Mouse (Mus musculus) heart, postnatal 0 days (tissue): Measurements from ENCODE around the gene Gm10031. TPM values are rescaled to one million over a fixed set of nuclear protein-coding genes. Genes with fewer than 3 reads are reported as not detected.

Experiments used
- ATAC-seq: fragments of 200-750 bp; cut with Nextera tagmentation; 2 replicates; pipeline ENCODE4 v1.8.0; 2017; ENCODE audit warnings: low read depth, moderate number of reproducible peaks, moderate library complexity; ENCODE audit not compliant: insufficient read depth
- DNase-seq: peaks from one replicate; pipeline ENCODE4 v3.0.0-alpha.2; 2016; ENCODE audit warnings: low spot score
- H3K27ac ChIP-seq: fragments of 300-500 bp; sonication (generic); 2 replicates; pipeline ENCODE4 v1.5.1; 2014; ENCODE audit warnings: low read depth, mild to moderate bottlenecking
- H3K27me3 ChIP-seq: fragments of 300-500 bp; sonication (generic); 2 replicates; pipeline ENCODE4 v1.6.1; 2014; ENCODE audit warnings: low read length, mixed read lengths; ENCODE audit not compliant: control insufficient read depth, insufficient read depth
- H3K36me3 ChIP-seq: fragments of 300-500 bp; sonication (generic); replicated peaks from 2 replicates; pipeline ENCODE4 v1.6.1; 2014; ENCODE audit warnings: low read length, mixed read lengths; ENCODE audit not compliant: control insufficient read depth, insufficient read depth
- H3K4me1 ChIP-seq: fragments of 300-500 bp; sonication (generic); 2 replicates; pipeline ENCODE4 v1.6.1; 2014; ENCODE audit warnings: antibody characterized with exemption; ENCODE audit not compliant: control insufficient read depth, insufficient read depth
- H3K4me2 ChIP-seq: fragments of 300-500 bp; sonication (generic); 2 replicates; pipeline ENCODE4 v1.6.1; 2014; ENCODE audit warnings: low read depth, mild to moderate bottlenecking, low read length, moderate library complexity
- H3K4me3 ChIP-seq: fragments of 300-500 bp; sonication (generic); 2 replicates; pipeline ENCODE4 v1.5.1; 2014; ENCODE audit warnings: low read depth, low read length
- H3K9ac ChIP-seq: fragments of 300-500 bp; sonication (generic); replicated peaks from 2 replicates; pipeline ENCODE4 v1.6.1; 2014; ENCODE audit warnings: low read depth, low read length, mixed read lengths
- H3K9me3 ChIP-seq: fragments of 300-500 bp; sonication (generic); replicated peaks from 2 replicates; pipeline ENCODE4 v1.6.1; 2016; ENCODE audit warnings: low read length; ENCODE audit not compliant: control insufficient read depth
- CTCF ChIP-seq: IDR thresholded peaks from 2 replicates; pipeline ENCODE4 v1.5.1; 2016; ENCODE audit warnings: antibody characterized with exemption, control low read depth, low read depth
- EP300 ChIP-seq: IDR thresholded peaks from 2 replicates; pipeline ENCODE4 v1.6.1; 2016; ENCODE audit warnings: antibody characterized with exemption, low read depth
- WGBS: fragments of 180-500 bp; shearing (Covaris S2); extraction: QIAGEN DNeasy Blood & Tissue Kit; methylation state at CpG from one replicate; pipeline ENCODE4 v1.1.7; 2014; 5-methylcytosine and 5-hydroxymethylcytosine counted together
- polyA plus RNA-seq: library from polyadenylated mRNA; unstranded; fragments of >200 nt; fragmentation: Nextera tagmentation; extraction: Ambion mirVana; gene quantifications from 2 replicates; pipeline ENCODE4 v1.2.1, GENCODE M21; 2015
- total RNA-seq: library from RNA; depleted of rRNA; stranded (reverse); fragments of >200 nt; gene quantifications from 2 replicates; pipeline ENCODE4 v1.2.3, GENCODE M21; 2014; ENCODE audit warnings: low replicate concordance

The Gm10031 gene
- total and polyA plus RNA-seq, 2 experiments from 2014 or later = 0.33 to 13.9 TPM

GRCm38 (mm10) chr1:156533911-156534310, 10.1 kb downstream of the Gm10031 start:
- 79% methylated on average over 4 of the region's 4 CpGs for WGBS
- H3K4me3 ChIP-seq = no peak overlapping the region
- H3K4me2 ChIP-seq = no peak overlapping the region
- no peak for TF ChIP-seq EP300
- no peak for TF ChIP-seq CTCF
- H3K4me1 ChIP-seq = no peaks in the 10 kb centered on the region
- H3K9me3 ChIP-seq = no peaks in the 10 kb centered on the region
- ATAC-seq (no peak), DNase-seq (no peak)
- no peak overlapping the region for H3K9ac ChIP-seq
- H3K27ac ChIP-seq = no peak overlapping the region
- no peaks in the 10 kb centered on the region for H3K27me3 ChIP-seq
- no peaks in the 10 kb centered on the region for H3K36me3 ChIP-seq

- TF ChIP-seq CTCF = no peak
- no peak for TF ChIP-seq EP300
- DNase-seq (no peak), ATAC-seq (no peak)
- Histone ChIP-seq H3K4me2 (no peak overlapping the region), H3K36me3 (no peaks in the 10 kb centered on the region), H3K27ac (no peak overlapping the region), H3K27me3 (no peaks in the 10 kb centered on the region), H3K9ac (no peak overlapping the region), H3K9me3 (no peaks in the 10 kb centered on the region), H3K4me3 (no peak overlapping the region), H3K4me1 (no peaks in the 10 kb centered on the region)
- 54% methylated on average over 2 of the region's 2 CpGs for WGBS
Measured at GRCm38 (mm10) chr1:156537031-156537430, 13.2 kb downstream of the Gm10031 start.

DNA sequence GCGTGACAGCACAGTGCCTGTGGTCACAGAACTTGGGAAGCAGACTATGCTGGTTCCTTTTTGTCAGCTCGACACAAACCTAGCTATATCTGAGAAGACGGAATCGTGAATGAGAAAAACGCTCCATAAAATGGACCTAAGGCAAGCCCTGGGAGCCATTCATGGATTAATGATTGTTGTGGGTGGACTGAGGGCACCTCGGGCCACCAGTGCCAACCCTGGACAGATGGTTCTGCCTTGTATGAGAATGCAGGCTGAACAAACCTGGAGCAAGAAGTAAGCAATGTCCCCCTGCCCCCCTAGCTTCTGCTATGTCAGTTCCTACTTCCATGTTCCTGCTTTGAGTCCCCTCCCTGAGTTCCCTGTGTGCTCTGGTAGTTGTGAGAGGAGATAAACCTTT, 13.9 kb downstream of the Gm10031 start:
- H3K4me2 ChIP-seq = no peak overlapping the region
- no peak overlapping the region for H3K27ac ChIP-seq
- no peaks in the 10 kb centered on the region for H3K9me3 ChIP-seq
- no peaks in the 10 kb centered on the region for H3K27me3 ChIP-seq
- H3K4me3 ChIP-seq = no peak overlapping the region
- WGBS = 85% methylated on average over 6 of the region's 6 CpGs
- H3K36me3 ChIP-seq = no peaks in the 10 kb centered on the region
- ATAC-seq (no peak), DNase-seq (no peak)
- no peak overlapping the region for H3K9ac ChIP-seq
- no peaks in the 10 kb centered on the region for H3K4me1 ChIP-seq
- no peak for TF ChIP-seq EP300
- TF ChIP-seq CTCF = no peak

GRCm38 (mm10) chr1:156538382-156538781, 14.6 kb downstream of the Gm10031 start:
- Histone ChIP-seq H3K9ac (no peak overlapping the region), H3K36me3 (no peaks in the 10 kb centered on the region), H3K4me2 (no peak overlapping the region), H3K4me1 (no peaks in the 10 kb centered on the region), H3K9me3 (no peaks in the 10 kb centered on the region), H3K27ac (no peak overlapping the region), H3K27me3 (no peaks in the 10 kb centered on the region), H3K4me3 (no peak overlapping the region)
- no peak for ATAC-seq
- WGBS = 73% methylated on average over 3 of the region's 3 CpGs
- peak; percentile 31 for TF ChIP-seq CTCF
- TF ChIP-seq EP300 = no peak
- no peak for DNase-seq

DNA sequence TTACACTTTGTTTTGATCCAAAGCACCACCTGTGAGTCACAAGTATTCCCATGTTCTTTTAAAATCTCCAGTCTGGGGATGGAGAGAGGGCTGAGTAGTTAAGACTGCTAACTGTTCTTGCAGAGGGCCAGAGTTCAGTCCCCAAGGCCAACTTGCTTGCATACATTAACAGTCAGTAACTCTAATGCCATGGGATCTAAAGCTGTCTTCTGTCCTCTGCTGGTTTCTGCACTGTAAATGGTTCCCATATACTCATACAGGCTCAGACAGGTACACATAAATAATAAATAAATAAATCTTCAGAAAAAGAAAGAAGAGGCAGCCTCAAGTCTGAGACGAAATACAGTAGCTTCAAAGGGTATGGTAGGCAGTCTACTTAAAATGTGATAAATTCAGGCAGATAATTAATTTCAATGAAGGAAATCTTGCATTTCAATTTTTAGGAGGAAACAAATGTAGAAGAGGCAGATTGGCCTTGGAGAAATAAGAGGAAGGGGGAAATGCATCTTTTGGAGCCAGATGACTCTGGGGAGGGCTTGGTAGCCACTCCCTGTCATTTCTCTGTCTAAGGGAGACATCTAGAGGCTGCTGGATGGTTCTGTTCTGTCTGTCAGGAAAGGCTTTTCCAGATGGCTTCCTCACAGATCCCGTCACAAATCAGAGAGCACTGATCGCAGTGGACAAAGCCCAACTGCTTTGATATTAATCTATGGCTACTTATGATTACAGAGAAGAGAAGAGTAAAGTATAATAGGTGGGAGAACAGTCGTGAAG, 16.2 kb downstream of the Gm10031 start:
- DNase-seq (peak; percentile 37), ATAC-seq (no peak)
- H3K27ac ChIP-seq = no peak overlapping the region
- 31% methylated on average over 4 of the region's 4 CpGs for WGBS
- no peak overlapping the region for H3K9ac ChIP-seq
- no peaks in the 10 kb centered on the region for H3K4me1 ChIP-seq
- TF ChIP-seq CTCF = peak; percentile 56
- TF ChIP-seq EP300 = no peak
- no peaks in the 10 kb centered on the region for H3K36me3 ChIP-seq
- H3K4me2 ChIP-seq = no peak overlapping the region
- no peak overlapping the region for H3K4me3 ChIP-seq
- H3K27me3 ChIP-seq = no peaks in the 10 kb centered on the region
- H3K9me3 ChIP-seq = no peaks in the 10 kb centered on the region

- Histone ChIP-seq H3K27me3 (no peaks in the 10 kb centered on the region), H3K36me3 (no peaks in the 10 kb centered on the region), H3K4me3 (no peak overlapping the region), H3K9ac (no peak overlapping the region), H3K9me3 (no peaks in the 10 kb centered on the region), H3K4me1 (no peaks in the 10 kb centered on the region), H3K27ac (no peak overlapping the region), H3K4me2 (peak overlapping the region; percentile 15; the same call in 1 of the 2 replicates)
- WGBS = 17% methylated on average over 12 of the region's 12 CpGs
- TF ChIP-seq EP300 = no peak
- no peak for TF ChIP-seq CTCF
- ATAC-seq (no peak), DNase-seq (no peak)
Measured at GRCm38 (mm10) chr1:156543999-156544398, 20.2 kb downstream of the Gm10031 start.
